Mouse (Mus musculus): ENCODE measurements around the gene Olfr549.

The Olfr549 gene

DNA sequence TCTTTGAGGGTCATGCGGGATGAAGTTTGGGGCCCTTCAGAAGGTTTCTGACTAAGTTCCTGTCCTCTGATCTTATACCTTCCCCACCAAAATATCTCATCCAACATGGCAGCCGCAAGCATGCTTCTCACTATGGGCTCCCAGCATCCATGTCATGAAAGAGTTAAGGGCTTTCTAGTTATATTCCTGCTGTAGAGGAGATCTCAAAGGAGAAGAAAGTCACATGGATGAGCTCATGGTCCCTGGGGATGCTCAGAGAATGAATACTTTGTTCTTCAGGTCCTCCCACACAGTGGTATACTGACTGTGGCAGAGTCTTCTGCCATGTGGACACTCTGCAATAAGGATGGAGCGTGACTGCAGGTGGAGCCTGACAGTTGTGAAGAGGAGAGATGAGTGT, at the start of gene Olfr549:
Olfr549 (plus strand) TSS at position 301 of the 400 bp plus-strand sequence.
- no peak for DNase-seq (ENCODE audit: low spot score)

DNA sequence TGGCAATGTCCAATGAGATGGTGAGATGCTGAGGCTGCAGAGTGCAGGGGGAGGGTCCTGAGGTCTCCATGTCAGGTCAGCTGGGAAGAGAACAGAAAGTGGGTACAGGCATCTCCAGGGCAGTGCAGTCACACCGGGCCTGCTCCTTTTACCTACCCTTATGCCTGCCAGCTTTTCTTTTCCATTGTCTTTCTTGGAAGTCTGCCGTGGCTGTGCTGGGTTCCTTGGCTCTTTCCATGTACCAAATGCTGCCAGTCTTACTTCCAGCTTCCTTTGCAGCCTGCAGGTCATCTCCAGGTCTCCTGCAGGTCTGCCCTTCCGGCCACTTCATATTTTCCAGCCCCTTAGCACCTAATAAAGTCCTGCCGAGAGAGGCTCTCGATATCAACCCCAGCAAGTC, 47.7 kb upstream of the Olfr549 start:
- no peak for DNase-seq (ENCODE audit: low spot score)

DNA sequence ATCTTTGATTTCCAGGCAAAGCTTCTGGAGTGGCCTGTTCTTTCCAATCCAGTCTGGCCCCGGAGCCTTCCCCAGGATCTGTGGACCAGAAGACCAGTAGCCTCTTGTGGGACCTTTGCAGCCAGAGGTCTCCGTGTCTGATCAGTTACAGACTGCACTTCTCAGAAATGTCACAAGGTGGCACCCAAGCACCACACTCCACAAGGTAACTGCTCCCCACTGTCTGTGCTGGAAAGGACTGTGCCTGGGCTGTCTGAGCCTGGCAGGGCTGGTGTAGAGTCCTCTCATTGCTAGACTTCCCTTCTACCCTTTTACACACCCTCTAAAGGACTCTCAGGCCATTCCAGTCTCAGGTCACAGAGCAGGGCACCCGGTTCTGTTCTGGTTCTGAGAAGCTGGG, 42.8 kb upstream of the Olfr549 start:
- peak; percentile 61 for DNase-seq (ENCODE audit: low spot score)

DNA sequence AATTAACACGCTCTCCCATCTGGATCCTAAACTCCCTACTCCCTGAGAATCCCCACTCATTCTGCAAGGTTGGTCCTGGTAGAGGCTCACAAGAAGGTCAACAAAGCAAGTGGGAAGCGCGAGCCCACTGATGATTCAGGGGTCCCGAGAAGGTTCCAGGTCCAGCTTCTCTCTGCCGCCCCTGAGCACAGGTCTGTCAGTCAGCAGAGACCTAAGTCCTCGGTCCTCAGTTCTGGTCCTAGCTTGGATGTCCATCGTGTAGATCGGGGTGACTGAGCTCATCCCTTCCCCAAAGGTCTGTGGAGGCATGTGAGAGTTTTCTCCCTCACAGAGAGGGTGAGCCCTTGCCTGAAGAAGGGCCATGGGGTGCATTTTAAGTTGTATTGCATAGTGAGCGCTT, 41.6 kb upstream of the Olfr549 start:
- no peak for DNase-seq (ENCODE audit: low spot score)

DNA sequence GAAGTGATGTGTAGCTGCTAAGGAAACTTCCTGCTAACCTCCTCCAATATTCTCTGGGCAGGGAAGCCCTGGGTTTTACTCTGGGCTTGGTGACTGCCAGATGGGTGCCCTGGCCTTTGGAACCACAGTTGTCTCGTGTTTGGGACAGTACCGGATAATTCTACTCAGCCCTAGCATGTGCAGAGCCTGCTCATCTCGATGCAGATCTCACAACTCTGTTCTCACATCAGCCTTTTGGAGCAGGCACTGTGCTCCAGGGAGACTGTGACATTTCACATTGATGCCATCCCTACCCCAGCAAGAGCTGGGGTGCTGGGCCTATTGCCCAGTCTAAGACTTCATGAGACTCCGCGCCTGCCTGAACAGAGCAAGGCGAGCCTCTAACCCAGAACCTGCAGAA, 41.0 kb upstream of the Olfr549 start:
- no peak for DNase-seq (ENCODE audit: low spot score)

DNA sequence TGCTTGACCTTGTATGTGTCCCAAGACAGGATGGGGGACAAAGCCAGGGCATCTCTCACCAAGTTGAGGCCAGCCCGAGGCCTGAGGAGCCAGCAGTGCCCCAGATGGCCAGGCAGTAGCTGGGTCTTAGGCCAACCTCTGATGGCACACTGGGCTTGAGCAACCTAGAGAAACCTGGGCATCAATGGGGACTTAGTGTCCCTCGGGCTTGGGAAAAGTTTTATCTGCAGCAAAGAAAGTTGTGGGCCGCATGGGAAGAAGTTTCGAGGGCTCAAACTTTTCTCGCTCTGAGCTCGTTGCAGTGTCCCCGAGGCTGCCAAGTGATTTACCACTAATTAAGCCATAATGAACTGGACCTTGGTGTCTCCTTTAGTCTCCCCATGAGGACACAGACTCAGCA, 39.9 kb upstream of the Olfr549 start:
- DNase-seq (ENCODE audit: low spot score): no peak

DNA sequence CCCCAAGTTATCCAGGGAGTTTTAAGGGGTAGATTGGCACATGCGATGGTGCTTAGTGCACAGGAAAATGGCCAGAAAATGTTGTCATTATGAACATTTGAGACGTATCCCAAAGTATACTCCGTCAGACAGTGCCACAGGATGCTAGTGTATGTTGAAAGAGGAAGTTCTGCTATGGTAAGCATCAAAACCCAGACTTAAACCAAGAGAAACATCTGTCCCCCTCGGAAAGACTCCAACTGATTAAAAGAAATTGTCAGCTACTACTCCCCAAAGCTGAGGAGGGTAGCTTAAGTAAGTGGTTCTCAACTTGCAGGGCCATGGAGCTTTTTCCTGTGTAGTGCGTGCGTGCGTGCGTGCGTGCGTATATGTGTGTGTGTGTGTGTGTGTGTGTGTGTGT, 37.7 kb upstream of the Olfr549 start:
- no peak for DNase-seq (ENCODE audit: low spot score)

DNA sequence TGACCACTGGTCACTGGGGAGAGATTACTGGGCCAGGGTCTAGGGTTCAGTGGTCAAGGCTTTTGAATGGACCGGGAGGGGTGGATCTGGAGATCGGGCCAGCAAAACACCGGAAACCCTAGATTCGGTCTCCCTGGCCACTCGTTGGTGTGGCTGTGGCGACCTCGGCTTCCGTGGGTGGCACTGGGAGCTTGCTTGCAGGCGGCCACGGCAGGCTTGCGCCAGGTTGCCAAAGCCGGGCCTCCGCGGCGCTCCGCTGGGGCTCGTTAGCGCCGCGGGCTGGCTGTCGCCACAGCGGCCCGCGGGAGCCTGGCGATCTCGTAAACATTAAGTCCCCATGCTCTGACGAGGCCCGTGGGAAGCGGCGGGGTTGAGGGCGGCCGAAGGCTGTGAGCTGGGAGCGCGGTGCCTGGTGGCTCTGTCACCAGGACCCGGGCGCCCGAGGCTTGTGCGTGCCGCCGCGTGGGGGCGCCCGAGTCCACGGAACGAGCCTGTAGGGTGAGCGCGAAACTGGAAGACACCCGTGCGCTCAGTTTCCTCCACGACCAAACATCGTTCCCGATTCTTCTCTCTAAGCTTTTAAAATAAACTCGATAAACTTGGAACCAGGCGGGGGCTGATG, 36.7 kb upstream of the Olfr549 start:
- DNase-seq (ENCODE audit: low spot score): peak; percentile 81

DNA sequence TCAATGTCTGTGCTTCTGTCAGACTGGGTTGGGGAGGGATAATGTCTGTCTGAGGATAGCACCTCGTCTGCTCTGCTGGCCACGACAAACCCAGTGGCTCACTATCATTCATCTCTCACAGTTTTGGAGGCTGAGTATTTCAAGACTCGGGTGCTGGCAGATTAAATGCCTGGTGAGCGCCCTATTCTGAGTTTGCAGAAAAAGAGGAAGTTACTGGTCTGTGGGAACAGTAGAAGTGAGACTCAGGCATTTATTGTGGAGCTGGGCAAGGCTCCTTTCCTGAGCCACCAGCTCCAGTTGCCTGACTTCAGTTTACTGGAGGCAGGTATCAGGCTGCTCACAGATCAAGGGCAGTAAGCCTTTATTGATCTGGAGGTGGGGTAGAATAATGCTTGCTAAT, 35.5 kb upstream of the Olfr549 start:
- no peak for DNase-seq (ENCODE audit: low spot score)

DNA sequence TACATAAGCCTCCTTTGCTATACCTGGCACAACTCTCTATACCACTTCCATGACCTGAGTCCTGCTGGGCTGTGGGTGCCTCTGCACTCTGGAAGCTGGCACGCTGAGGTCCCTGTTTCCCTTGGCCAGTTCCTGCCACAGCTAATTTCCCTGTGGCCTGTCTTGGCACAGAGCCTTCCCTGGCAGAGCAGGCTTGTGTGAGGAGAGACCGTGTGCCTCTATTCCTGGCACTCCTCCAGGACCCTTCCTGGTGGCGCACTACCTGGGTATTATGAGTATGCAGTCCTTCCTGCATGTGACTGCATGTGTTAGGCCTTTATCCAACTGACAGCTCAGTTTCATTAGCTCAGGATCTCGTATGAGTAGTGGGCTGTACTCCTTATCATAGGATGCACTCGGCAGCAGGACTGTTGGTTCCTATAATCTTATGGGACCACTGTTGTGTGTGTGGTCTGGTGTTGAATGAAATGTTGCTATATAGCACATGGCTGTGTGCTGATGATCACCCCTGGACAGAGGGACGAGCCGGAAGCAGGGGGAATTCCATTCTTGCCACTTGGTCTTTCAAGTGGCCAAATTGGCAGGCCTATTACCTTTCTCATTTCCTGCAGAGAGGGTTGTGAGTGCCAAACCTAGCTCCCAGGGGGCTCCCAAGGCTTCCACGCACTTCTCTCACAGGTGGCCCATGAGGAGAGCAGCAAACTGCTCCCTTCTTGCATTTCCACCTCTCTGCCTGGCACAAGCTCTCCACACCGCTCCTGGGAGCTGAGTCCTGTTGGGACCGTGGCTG, 33.2 kb upstream of the Olfr549 start:
- DNase-seq (ENCODE audit: low spot score): peak; percentile 2

DNA sequence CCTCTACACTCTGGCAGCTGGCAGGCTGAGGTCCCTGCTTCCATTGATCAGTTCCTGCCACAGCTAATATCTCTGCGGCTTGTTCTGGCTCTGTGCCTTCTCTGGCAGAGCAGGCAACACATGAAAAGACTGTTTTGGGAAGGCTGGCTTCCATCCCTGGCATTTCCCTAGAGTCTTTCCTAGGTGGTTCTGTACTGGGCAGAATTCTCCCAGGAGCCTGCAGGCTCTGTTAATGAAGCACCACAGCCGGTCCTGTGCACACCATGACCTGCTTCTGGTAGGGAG, 32.7 kb upstream of the Olfr549 start:
- no peak for DNase-seq (ENCODE audit: low spot score)

DNA sequence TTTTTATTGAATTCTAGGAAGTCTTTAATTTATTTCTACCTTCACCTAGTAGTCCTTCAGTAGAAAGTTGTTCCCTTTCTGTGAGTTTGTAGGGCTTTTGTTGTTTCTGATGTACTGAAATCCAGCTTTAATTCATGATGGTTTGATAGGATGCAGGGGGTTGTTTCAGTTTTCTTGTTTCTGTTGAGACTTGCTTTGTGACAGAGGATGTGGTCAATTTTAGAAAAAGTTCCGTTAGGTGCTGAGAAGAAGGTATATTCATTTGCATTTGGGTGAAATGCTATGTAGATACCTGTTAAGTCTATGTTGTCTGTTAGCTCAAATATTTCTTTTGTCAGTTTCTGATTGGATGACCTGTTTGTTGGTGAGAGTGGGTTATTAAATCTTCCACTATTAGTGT, 20.6 kb upstream of the Olfr549 start:
- DNase-seq (ENCODE audit: low spot score): no peak

DNA sequence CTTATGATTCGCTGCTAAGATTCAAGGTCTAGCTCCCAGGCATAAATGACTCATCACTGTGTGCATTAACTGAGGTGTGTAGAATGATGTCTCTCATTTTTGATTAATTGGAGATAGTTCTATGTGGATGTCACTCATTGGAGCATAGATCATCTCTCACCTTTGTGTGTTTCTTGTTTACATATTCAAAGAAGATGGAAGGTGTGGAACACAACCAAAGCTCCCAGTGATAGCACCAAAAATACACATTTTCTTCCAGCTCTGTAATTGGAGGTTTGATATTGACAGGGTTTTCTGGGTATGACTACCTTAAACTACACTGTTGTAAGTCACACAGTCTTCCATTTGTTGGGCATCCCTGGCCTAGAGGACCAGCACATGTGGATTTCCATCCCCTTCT, 15.2 kb upstream of the Olfr549 start, which contains the start of gene Olfr547:
Olfr547 (plus strand) TSS at position 301 of the 400 bp plus-strand sequence.
- DNase-seq (ENCODE audit: low spot score): no peak

DNA sequence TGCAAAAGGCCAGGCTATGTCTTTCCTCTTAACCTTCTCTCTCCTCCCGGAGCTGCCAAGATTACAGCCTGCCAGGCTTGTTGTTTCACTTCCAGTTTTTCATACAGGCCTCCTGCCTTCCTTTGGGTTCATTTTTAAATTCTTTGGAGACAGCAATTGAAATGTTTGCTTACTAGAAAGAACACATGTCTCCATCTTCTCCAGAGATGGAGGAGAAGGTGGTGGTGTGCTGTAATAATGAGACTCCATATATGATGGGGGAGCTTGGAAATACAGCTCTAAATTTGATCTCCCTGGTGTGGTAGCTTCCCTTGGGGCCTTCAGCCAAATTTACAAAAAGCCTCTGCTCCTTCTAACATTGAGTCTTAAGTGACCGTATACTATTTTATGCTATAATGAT, 9.1 kb upstream of the Olfr549 start, which contains the start of gene Olfr548-ps1:
Olfr548-ps1 (plus strand) TSS at position 301 of the 400 bp plus-strand sequence.
- DNase-seq (ENCODE audit: low spot score): no peak

DNA sequence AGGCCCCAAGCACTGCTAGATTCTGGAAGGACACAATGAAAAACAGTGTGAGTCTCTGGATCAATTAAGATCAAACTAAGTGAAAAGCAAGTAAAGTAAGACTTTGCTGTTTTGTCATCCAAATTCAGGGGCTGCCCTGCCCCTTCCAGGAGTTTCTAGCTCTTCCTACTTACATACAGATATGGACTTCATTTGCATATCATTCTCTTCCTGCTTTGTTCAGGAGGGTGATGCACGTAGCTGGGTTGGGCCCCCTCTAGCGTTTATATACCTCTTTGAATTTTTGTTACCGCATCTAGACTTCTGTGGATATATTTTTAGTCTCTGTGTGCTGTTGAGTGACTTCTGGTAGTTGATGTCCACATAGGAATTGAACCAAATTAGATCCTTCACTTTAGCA, 8.4 kb upstream of the Olfr549 start:
- DNase-seq (ENCODE audit: low spot score): no peak

DNA sequence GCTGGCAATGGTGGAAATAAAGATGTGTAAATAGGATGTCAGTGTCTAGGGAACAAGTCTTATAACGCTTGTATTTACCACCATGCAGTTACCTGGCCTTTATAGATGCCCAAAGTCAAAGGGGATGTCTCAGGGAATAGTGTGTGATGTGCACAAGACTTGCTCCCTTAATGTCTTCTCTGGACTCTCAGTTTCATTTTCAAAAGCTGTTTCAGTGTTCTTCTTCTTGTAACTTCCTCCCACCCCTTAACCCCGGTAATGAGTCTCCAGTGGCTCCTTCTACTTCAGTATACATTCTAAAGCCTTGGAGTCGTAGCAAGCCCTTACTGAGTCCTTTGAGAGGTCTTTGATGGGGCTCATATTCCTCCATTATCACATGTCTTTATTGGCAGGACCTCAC, 3.6 kb downstream of the Olfr549 start:
- no peak for DNase-seq (ENCODE audit: low spot score)

DNA sequence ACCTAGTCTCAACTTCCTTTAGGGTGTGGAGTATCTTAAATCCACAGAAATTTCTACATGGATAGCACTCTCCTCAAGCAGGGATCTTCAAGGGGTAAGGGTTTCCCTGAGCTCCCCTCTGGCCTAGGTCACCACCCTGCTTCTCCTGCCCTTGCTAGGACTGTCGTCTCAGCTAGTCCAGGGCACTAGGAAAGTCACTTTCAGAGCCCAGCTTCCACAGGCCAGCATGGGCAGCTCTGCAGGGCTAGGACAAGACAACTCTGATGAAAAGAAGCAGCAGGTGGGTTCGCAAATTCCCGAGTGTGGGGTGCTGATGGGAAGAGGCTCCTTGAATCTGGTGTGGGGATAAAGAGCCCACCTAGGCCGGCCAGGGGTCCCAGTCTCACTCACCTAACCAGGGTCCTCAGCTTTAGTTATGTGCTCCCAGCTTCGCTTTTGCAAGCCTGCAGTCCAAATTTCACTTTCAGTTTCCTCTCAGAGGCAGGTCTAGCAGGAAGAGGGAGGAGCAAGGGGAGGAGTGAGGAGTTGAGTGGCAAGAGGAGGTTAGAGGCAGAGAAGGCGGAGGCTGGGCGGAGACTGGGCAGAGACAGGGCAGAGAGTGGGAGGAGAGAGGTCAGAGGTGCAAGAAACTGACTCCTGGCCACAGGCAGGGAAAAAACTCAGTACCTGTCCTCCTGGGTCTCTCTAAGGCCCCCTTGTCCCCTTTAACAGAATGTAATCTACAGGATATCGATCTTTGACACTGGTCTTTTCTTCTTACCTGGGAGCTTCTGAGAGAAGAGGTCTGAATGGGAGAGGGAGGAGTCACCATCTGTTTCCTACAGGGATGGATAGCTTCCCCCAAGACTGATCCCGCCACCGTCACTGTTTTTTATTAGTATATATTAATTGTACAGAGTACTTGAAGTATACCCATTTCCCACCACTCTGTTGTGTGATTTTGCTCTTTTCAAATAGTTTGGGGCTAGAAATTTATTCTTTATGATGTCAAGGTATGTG, 15.6 kb downstream of the Olfr549 start, which contains the start of gene Trim21:
Trim21 (minus strand) TSS at position 488 of the 999 bp plus-strand sequence.
- peak; percentile 96 for DNase-seq (ENCODE audit: low spot score)

DNA sequence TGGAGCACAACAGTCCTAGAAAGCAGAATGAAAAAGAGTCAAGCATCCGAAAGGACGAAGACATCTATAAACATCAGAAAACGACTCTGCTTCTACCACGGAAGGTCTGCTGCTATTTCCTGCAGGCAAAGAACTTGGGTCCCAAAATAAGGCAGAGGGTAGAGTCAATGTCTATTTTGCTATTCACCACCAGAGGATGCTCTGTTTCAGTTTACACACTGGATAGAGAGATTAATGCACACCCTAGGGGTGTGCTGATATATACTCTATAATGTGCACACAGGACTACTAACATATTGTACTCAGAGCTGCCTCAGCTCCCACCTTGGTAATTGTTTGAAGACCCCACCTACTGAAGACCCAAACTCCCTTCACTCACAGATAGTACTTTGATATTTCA, 16.5 kb downstream of the Olfr549 start:
- no peak for DNase-seq (ENCODE audit: low spot score)

DNA sequence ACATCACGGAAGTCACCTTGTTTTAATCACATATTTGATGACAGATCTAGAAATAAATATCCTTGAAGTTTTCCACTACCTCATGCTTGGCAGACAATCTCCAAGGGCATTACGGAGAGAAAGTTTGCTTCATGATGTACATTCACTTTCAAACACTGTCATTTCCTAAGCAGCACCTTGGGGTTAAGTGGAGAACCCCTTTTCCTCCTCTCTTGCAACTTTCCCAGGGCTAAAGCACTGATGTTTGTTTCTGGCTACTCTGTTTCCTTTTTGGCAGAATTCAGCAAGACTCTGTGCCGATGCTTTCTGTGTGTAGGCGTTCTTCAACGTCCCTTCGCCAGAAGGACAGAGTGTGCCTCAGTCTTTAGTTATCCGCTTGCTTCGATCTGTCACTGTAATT, 21.5 kb downstream of the Olfr549 start, which contains the start of gene Olfr550:
Olfr550 (plus strand) TSS at position 301 of the 400 bp plus-strand sequence.
- no peak for DNase-seq (ENCODE audit: low spot score)

DNA sequence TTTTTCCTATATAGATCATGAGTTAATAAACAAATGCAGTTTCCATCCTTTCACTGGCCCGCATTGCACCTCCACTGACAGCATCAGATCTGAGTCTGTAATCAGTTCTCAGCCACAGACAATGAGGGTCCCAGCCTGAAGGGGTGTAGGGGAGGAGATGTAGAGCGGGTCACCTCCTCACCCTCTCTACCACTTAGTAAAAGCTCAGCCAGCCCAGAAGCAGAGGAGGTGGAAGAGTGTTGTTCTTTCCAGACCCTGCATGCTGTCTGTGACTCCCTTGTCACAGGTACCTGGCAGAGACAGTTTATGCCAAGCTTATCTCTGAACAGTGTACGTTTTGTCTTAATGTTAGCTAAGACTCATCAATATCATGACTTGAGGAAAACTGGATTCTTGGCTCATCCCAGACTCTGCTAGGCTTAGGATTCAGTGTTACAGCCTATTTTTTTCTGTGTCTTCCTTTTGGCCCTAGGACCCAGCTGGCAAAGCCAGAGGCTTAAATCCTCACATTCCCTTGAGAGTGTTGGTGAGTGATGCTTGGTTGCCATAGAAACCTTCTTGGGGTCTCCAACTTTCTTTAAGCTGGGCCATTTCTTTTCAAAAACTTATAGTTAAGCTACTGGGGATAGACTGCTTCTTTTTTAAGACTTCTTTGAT, 23.6 kb downstream of the Olfr549 start:
- no peak for DNase-seq (ENCODE audit: low spot score)

DNA sequence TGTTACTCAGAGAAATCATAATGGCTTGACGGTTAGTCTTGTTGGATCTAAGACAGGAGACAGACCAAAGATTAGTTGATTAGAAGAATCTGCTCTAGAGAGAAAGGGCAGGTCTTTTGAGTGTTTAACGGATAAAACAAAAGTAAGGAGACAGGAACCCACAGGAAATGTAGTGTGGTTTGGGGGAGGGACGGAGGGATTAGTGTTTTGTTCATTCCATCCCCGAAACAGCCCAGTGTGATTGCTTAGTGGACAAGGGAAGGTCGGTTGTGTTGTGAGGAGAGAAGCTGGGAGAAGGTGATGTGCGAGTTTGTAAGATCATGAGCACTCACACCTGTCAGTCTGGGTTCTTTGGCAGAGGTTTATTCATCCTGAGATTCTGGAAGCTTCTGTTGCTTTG, 26.3 kb downstream of the Olfr549 start:
- no peak for DNase-seq (ENCODE audit: low spot score)

DNA sequence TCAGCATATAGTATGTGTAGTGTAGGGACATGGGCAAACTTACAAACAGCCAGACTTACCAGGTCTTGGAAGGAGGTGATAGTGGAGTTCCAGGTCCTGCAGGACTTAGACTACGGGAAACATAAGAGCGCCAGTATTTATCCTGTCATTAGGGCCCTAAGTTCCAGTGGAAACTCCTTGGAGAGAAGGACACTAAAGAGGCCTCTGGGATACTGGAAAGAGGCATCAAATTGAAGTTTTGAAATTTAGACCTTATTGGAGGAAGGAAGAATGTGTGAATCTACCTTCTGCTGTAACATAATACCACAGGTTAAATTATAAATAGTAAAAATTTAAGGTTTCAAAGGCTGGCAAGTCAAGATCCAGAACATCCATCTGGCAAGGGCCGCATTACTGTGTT, 42.1 kb downstream of the Olfr549 start, which contains the start of gene Olfr551:
Olfr551 (minus strand) TSS at position 101 of the 400 bp plus-strand sequence.
- DNase-seq (ENCODE audit: low spot score): no peak
